Mouse (Mus musculus) midbrain, postnatal 0 days (tissue): ENCODE results near the gene Zfp3. TPM values are rescaled to one million over a fixed set of nuclear protein-coding genes. Genes with fewer than 3 reads are reported as not detected.
A peak's percentile ranks its signal among the peaks of the same experiment; 100 is the strongest.

Experiments used
- ATAC-seq: fragments of 200-750 bp; cut with Nextera tagmentation; 2 replicates; pipeline ENCODE4 v1.8.0; 2017; ENCODE audit warnings: moderate number of reproducible peaks, mild to moderate bottlenecking, moderate TSS enrichment, moderate library complexity; ENCODE audit not compliant: low FRiP score
- DNase-seq: peaks from one replicate; pipeline ENCODE4 v3.0.0-alpha.2; 2015; ENCODE audit warnings: low spot score
- H3K27ac ChIP-seq: fragments of 300-500 bp; sonication (generic); 2 replicates; pipeline ENCODE4 v1.5.1; 2014; ENCODE audit warnings: low read depth, mild to moderate bottlenecking, low read length, mixed read lengths
- H3K27me3 ChIP-seq: fragments of 300-500 bp; sonication (generic); 2 replicates; pipeline ENCODE4 v1.6.1; 2014; ENCODE audit warnings: low read length, control low read depth, mixed read lengths; ENCODE audit not compliant: insufficient read depth
- H3K36me3 ChIP-seq: fragments of 300-500 bp; sonication (generic); 2 replicates; pipeline ENCODE4 v1.6.1; 2014; ENCODE audit warnings: low read length, control low read depth, mixed read lengths; ENCODE audit not compliant: insufficient read depth
- H3K4me1 ChIP-seq: fragments of 300-500 bp; sonication (generic); 2 replicates; pipeline ENCODE4 v1.6.1; 2014; ENCODE audit warnings: mild to moderate bottlenecking, control low read depth, antibody characterized with exemption, low read length, mixed read lengths; ENCODE audit not compliant: insufficient read depth
- H3K4me2 ChIP-seq: fragments of 300-500 bp; sonication (generic); 2 replicates; pipeline ENCODE4 v1.6.1; 2014; ENCODE audit warnings: low read depth, mild to moderate bottlenecking, low read length, mixed read lengths; ENCODE audit not compliant: poor library complexity, severe bottlenecking
- H3K4me3 ChIP-seq: fragments of 300-500 bp; sonication (generic); 2 replicates; pipeline ENCODE4 v1.5.1; 2014; ENCODE audit warnings: low read depth, mild to moderate bottlenecking, low read length, moderate library complexity
- H3K9ac ChIP-seq: fragments of 300-500 bp; sonication (generic); replicated peaks from 2 replicates; pipeline ENCODE4 v1.6.1; 2014; ENCODE audit warnings: mild to moderate bottlenecking, low read length, moderate library complexity, mixed read lengths; ENCODE audit not compliant: poor library complexity, severe bottlenecking
- H3K9me3 ChIP-seq: fragments of 300-500 bp; sonication (generic); 2 replicates; pipeline ENCODE4 v1.6.1; 2016; ENCODE audit warnings: low read length, control low read depth
- CTCF ChIP-seq: IDR thresholded peaks from 2 replicates; pipeline ENCODE4 v1.5.1; 2016; ENCODE audit warnings: antibody characterized with exemption, mild to moderate bottlenecking
- WGBS: fragments of 180-500 bp; shearing (Covaris S2); extraction: QIAGEN DNeasy Blood & Tissue Kit; methylation state at CpG from one replicate; pipeline ENCODE4 v1.1.7; 2014; 5-methylcytosine and 5-hydroxymethylcytosine counted together
- polyA plus RNA-seq: library from polyadenylated mRNA; unstranded; fragments of >200 nt; fragmentation: Nextera tagmentation; extraction: Ambion mirVana; gene quantifications from 2 replicates; pipeline ENCODE4 v1.2.1, GENCODE M21; 2015
- total RNA-seq: library from RNA; depleted of rRNA; stranded (reverse); fragments of >200 nt; gene quantifications from 2 replicates; pipeline ENCODE4 v1.2.3, GENCODE M21; 2014

The Zfp3 gene
- total and polyA plus RNA-seq, 2 experiments from 2014 or later, result 8.7 to 9.7 TPM

DNA sequence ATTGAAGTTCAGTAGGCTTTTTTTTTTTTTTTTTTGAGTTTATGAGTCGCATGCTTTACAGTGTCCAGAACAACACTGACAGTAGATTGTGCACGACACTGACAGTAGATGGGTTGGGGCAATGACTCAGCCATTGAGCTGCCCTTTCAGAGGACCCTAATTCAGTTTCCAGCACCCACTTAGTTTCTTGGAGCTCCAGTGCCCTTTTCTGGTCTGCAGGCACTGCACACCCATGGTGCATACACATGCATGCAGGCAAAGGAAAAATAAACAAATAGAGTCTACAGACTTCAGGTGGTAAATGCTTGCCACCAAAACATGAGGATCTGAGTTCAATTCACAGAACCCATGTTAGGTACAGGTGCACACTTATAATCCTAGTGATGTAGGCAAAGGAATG, 37.4 kb upstream of the Zfp3 start:
- TF ChIP-seq CTCF, result no peak
- no peak overlapping the region for H3K4me3 ChIP-seq
- H3K9ac ChIP-seq, result no peak overlapping the region
- no peak overlapping the region for H3K27ac ChIP-seq
- ATAC-seq, result no peak
- H3K4me1 ChIP-seq, result no peaks in the 10 kb centered on the region
- H3K4me2 ChIP-seq, result no peak overlapping the region
- no peaks in the 10 kb centered on the region for H3K9me3 ChIP-seq
- peaks cover 59% of the 10 kb centered on the region for H3K36me3 ChIP-seq
- 95% methylated on average over 2 of the region's 2 CpGs for WGBS
- no peak for DNase-seq
- H3K27me3 ChIP-seq, result no peaks in the 10 kb centered on the region

DNA sequence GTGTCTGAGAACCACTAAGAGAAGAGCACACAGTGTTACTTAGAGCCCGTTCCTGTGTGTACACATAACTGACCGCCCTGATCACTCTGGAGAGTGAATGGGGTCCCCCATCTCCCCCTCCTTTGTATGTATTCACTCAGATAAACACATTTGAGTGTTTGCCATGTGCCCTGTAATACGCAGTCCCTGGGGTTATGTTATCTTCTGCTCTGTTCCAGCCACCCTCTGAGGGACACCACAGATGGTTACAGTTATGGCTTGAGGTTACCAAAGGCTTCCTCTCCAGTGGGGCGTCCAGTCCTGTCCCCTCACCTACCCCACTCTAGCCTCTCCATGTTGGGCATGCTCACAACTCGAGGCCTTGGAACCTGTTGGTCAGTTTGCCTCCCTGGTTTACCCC, 36.6 kb upstream of the Zfp3 start:
- H3K9me3 ChIP-seq, result no peaks in the 10 kb centered on the region
- WGBS, result 93% methylated on average over 5 of the region's 5 CpGs
- TF ChIP-seq CTCF, result no peak
- H3K27me3 ChIP-seq, result no peaks in the 10 kb centered on the region
- peaks cover 59% of the 10 kb centered on the region for H3K36me3 ChIP-seq
- ATAC-seq (no peak), DNase-seq (no peak)
- no peak overlapping the region for H3K4me3 ChIP-seq
- no peak overlapping the region for H3K9ac ChIP-seq
- H3K27ac ChIP-seq, result no peak overlapping the region
- H3K4me2 ChIP-seq, result no peak overlapping the region
- H3K4me1 ChIP-seq, result no peaks in the 10 kb centered on the region

DNA sequence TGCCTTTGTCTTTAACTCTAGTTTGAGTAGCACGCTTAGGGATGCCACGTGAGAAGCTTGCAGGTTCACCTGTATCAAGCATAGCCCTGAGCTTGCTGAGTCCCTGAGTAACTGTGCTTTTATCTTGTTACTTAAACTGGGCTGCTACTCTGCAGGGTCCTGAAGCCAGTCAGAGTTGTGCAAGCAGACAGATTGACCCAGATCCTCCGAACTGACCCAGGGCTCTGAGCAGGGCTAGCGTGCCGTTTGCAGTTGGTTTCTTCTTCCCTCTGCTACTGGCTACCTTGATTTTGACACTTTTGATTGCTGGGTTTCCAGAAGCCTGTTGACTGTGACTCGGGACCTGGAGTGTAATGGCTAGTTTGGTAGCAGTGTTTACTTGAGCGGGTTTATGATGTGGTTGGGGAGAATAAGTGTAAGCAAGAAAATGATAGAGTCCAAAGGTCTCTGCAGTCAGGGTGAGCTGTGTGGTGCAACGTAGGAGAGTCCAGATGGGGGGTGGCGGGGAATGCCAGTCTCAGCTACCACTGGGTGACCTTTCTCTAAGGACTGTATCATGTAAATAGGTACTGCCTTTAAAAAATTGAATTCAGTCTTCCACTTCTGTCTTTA, 33.5 kb upstream of the Zfp3 start:
- TF ChIP-seq CTCF, result no peak
- H3K4me1 ChIP-seq, result no peaks in the 10 kb centered on the region
- no peak overlapping the region for H3K9ac ChIP-seq
- H3K27me3 ChIP-seq, result no peaks in the 10 kb centered on the region
- no peak overlapping the region for H3K4me2 ChIP-seq
- no peaks in the 10 kb centered on the region for H3K9me3 ChIP-seq
- ATAC-seq (no peak), DNase-seq (no peak)
- H3K4me3 ChIP-seq, result no peak overlapping the region
- peaks cover 36% of the 10 kb centered on the region for H3K36me3 ChIP-seq
- peak overlapping the region; percentile 27; the same call in 1 of the 2 replicates for H3K27ac ChIP-seq
- WGBS, result 80% methylated on average over 9 of the region's 9 CpGs

DNA sequence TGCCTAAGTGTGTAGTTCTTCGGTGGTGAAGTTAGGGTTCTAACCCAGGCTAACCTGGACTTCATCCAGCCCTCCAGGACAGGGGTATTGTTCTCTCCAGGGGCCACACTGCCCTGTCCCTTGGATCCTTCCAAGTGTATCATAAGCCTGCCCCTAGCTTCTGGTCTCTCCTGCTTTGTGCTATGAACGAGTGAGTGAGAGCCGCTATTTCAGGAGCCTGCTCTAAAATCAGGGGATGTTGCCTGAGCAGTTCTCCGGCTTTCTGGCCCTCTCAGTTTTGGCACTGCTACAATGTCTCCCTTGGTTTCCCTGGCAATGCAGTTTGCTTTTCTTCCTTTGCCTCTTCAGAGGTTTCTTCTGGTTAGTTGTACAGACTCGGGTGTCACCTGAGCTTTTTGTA, 32.8 kb upstream of the Zfp3 start:
- Histone ChIP-seq H3K4me1 (no peaks in the 10 kb centered on the region), H3K4me2 (no peak overlapping the region), H3K4me3 (no peak overlapping the region), H3K27me3 (no peaks in the 10 kb centered on the region), H3K27ac (peak overlapping the region; percentile 27; the same call in 1 of the 2 replicates), H3K9ac (no peak overlapping the region), H3K9me3 (no peaks in the 10 kb centered on the region), H3K36me3 (peaks cover 30% of the 10 kb centered on the region)
- 54% methylated on average over 5 of the region's 5 CpGs for WGBS
- ATAC-seq, result no peak
- no peak for TF ChIP-seq CTCF
- peak; percentile 65 for DNase-seq

DNA sequence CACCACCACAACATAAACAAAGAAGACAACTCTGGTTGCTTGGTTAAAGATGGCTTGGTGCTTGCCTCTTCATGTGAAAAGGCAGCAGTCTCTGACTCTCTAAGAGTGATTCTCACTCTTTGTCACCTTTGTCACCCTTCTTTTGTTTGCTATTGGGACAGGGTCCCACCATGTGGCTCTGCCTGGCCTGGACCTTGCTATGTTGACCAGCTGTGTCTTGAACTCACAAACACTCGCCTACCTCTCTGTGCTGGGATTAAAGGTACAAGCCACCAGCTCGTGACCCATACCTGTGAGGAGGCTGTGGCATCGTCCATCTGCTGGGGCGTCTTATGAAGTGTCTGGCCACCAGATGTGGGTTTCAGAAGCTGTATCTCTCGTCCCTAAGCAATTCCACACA, 30.8 kb upstream of the Zfp3 start:
- DNase-seq, result no peak
- no peak overlapping the region for H3K4me2 ChIP-seq
- no peak overlapping the region for H3K9ac ChIP-seq
- peaks cover 10% of the 10 kb centered on the region for H3K36me3 ChIP-seq
- H3K4me3 ChIP-seq, result no peak overlapping the region
- no peaks in the 10 kb centered on the region for H3K27me3 ChIP-seq
- H3K27ac ChIP-seq, result no peak overlapping the region
- WGBS, result 72% methylated on average over 5 of the region's 5 CpGs
- no peaks in the 10 kb centered on the region for H3K9me3 ChIP-seq
- no peak for ATAC-seq
- no peak for TF ChIP-seq CTCF
- no peaks in the 10 kb centered on the region for H3K4me1 ChIP-seq

DNA sequence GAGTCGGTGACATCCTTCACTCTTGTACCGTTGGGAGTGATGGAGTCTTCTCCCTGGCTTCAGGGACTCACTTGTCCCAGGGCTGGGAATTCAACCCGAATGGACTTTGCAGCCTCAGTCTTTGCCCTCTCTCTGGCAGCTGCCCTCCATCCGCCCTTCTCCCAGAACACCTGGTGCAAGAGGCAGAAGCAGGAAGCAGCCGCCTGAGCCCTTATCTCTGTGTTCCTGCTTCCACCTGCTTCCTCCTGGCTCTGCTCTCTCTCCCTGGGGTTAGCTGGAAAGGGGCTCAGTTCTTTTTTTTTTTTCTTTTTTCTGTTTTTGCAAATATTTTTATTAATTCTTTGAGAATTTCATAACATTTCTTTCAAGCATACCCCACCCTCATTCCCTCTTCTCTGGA, 26.3 kb upstream of the Zfp3 start:
- DNase-seq, result no peak
- H3K27ac ChIP-seq, result no peak overlapping the region
- no peak overlapping the region for H3K9ac ChIP-seq
- no peaks in the 10 kb centered on the region for H3K9me3 ChIP-seq
- no peak overlapping the region for H3K4me3 ChIP-seq
- no peaks in the 10 kb centered on the region for H3K4me1 ChIP-seq
- H3K4me2 ChIP-seq, result no peak overlapping the region
- H3K27me3 ChIP-seq, result no peaks in the 10 kb centered on the region
- ATAC-seq, result no peak
- TF ChIP-seq CTCF, result no peak
- H3K36me3 ChIP-seq, result no peaks in the 10 kb centered on the region
- 77% methylated on average over 5 of the region's 5 CpGs for WGBS
